Mouse (Mus musculus) megakaryocyte progenitor cell, adult 5-6 weeks (primary cell): ENCODE results near the gene Htra3. TPM values are rescaled to one million over a fixed set of nuclear protein-coding genes. Genes with fewer than 3 reads are reported as not detected.

Experiments
- ATAC-seq: replicated peaks from 2 replicates; pipeline ENCODE4 v1.8.0; 2016; ENCODE audit warnings: mild to moderate bottlenecking, moderate TSS enrichment, inconsistent platforms; ENCODE audit not compliant: poor library complexity
- total RNA-seq, 2 experiments: library from RNA; stranded (forward) in 1 of 2; stranded (reverse) in 1 of 2; fragments of 157-497, 149-512 nt in 1 of 2; fragments of 200-1000 nt in 1 of 2; gene quantifications; 2 replicates each; pipeline versions ENCODE4 v1.2.3 to v1.2.4; 2015 to 2017

Htra3 gene
- total RNA-seq (2015) = not detected in 2 replicates
- total RNA-seq (2017) = not detected in 2 replicates

DNA sequence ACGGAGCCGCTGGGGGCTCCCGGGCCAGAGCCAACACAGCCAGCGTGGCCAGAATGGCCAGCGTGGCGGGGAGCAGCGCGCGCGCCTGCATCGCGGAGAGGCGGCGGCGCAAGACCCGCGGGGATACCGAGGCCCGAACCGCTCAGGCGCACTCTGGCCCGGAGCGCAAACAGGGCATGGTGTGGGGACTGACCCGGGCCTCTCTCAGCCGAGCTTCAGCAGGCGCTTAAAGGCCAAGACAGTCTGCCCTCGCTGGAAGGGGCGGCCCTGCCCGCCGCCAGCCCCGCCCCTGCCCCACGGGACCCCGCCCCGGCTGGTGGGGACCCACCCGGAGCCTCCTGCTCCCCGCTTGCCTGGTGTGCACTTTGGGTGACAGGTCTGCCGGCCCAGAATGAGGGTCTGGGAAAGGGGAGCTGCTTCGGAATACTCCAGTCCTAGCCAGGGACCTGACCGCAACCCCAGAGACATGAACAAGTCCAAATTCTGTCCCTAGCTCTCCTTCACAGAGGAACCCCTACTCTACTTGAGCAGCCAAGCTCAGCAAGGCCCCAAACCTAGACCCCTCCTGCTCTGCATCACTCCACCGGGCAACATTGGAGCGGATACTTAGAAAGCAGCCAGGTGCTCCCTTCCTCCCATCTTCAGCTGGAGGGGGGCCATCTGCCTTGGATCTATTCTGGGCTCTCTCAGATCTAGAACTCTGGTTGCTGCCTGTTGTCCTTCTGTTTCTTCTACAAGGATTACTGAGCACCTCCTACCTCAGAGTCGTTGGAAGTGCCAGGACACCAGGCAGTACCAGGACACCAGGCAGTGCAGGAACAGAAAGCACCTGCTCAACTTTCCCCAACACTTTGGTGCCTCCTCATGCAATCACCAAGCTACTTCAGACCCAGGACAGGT, at the start of gene Htra3:
Gene Htra3, minus strand, starts transcription at position 527 of the 900 bp plus-strand sequence.
- ATAC-seq = no peak

- ATAC-seq = peak; percentile 78
These were observed 49.4 kb upstream of the Htra3 start for GRCm38 (mm10) chr5:35728957-35729460.

DNA sequence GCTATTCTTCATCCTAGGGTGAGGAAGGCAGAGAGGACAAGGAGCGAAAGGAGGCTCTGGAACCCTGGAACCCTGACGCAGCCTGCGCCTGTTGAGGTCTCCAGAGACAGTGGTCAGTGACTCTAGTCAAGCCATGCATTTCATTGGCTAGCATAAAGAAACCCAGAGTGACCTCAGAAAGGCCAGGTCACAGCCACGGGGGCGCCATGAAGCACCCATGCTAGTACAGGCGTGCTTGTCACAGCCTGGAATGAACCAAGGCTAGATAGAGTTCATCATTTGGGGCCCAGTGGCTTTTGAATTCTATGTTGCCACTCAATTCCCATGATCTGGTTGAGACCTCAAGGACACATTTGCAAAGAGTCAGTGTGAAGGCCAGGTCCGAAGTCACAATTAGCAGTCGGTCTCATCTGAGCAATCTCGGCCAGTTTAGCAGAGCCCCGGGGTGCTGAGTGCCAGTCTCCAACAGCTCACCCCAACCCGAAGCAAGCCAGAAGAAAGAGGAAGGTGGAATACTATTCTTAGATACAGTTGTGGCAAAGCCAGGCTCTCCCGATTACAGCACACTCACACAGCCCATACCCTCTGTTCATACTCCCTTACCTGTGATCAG, 48.9 kb upstream of the Htra3 start:
- ATAC-seq = peak; percentile 56

- ATAC-seq = no peak
These were observed 47.9 kb upstream of the Htra3 start for GRCm38 (mm10) chr5:35727447-35727846.

DNA sequence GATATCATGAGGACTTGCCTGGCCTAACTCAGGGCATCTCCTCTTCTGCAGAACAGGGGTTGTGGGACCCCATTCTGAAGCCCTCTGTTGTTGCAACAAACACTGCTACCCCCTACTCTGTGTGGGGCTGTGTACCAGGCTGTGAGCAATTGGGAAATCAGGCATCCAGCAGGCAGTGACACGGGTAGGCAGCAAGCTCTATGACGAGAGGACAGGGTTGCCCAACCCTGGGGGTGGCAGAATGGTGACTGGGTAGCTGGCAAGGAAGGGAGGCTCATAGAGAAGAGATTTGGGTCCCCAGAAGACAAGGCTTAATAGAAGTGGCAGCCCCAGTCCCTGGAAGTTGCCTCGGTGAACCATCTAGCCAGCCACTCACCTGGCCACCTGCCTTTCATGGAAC, 46.3 kb upstream of the Htra3 start:
- ATAC-seq = peak; percentile 54

- ATAC-seq = no peak
These were observed 44.3 kb upstream of the Htra3 start for GRCm38 (mm10) chr5:35723900-35724299.

DNA sequence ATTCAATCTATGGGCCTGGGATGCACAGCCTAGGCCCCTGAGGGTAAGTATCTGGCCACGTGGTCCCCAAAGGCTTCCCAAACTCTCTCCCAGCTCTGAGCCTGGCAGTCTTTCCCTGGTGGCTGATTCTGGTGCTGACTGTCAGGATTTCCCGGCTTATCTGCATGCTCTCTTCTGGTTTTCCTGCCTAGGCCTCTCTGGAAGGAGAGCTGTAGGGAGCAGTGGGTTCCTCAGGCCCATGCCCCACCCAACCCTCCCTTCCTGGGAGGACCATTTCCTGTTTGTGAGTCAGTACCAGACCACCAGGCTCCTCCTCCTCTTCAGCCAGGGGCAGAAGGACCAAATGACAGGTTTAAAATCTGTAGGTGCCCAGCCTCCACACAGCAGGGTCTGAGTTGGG, 43.1 kb upstream of the Htra3 start:
- no peak for ATAC-seq

GRCm38 (mm10) chr5:35721933-35722332, 42.4 kb upstream of the Htra3 start:
- ATAC-seq = no peak

DNA sequence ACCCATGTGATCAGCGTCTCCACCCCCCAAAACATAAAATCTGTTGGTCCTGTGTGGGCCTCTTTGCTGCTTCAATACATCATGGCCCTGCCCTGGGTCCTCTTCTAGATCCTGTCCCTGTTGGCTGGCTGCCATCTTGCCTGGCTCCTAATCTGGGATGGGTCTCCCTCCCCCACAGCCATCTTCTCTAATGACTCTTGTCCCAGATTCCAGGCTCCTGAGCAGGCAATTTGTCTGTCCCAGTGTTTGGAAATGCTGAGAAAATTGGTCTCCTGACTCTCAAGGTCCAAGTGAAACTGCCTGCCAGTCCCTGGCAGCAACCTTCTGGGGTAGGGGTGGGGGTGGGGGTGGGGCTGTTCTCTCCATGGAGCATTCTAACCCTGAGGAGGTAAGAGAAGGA, 40.3 kb upstream of the Htra3 start:
- no peak for ATAC-seq

- ATAC-seq = no peak
These were observed 39.8 kb upstream of the Htra3 start for GRCm38 (mm10) chr5:35719343-35719742.

DNA sequence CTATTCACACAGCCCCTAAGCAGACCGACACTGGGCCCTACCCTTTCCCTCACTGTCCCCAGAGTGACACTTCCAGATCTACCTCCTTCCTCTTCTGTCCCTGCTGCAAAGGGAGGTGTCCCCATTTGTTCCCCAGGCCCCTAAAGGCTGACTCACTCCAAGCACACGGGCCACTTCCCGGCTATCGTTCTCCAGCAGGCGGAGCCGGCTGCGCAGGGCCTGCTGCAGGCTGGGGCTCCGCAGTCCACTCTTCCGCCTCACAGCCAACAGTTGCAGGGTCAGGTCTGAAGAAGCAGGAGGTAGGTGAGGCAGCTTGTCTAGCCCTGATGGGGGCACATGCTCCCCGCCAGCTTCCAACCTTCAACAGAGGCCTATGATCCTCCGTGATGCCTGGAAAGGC, 39.2 kb upstream of the Htra3 start:
- no peak for ATAC-seq

DNA sequence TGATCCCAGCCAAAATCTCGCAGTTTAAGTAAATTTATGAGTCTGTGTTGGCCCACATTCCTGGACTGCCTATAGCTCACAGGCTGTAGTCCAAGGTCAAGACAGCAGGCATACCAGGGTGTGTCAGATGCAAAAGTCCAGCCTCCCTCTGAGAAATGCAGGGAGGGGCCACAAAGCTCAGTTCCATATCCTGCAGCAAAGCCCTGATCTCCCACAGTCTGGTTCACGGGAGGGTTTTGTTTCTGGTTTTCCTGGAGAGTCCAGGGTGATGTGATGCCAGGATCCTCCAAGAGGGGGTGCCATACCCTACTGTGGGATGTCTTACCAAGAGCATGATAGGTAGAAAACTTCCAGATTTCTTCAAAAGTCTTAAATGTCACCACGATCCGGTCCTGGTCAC, 38.4 kb upstream of the Htra3 start:
- no peak for ATAC-seq

GRCm38 (mm10) chr5:35717455-35717854, 37.9 kb upstream of the Htra3 start:
- no peak for ATAC-seq

GRCm38 (mm10) chr5:35713649-35714354, 34.2 kb upstream of the Htra3 start:
- ATAC-seq = peak; percentile 95

GRCm38 (mm10) chr5:35712517-35712916, 32.9 kb upstream of the Htra3 start:
- ATAC-seq = no peak

DNA sequence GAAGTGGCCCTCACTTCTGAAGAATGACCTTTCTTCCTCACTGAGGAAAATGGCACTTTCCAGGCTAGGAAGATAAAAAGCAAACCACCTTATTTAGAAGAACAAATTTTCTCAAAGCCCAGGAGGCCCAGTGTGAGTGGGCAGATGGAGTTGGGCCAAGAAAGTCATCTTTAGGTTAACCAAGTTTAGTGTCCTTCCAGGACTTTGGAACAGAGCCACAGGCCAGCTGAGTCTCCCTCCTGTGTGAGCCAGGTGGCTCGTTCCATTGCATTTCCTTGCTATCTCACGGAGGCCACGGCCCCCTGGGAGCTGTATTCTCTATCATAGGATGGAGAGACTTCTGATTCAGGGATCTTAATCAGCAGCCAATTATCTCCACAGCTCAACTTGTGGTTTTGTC, 31.3 kb upstream of the Htra3 start:
- no peak for ATAC-seq

DNA sequence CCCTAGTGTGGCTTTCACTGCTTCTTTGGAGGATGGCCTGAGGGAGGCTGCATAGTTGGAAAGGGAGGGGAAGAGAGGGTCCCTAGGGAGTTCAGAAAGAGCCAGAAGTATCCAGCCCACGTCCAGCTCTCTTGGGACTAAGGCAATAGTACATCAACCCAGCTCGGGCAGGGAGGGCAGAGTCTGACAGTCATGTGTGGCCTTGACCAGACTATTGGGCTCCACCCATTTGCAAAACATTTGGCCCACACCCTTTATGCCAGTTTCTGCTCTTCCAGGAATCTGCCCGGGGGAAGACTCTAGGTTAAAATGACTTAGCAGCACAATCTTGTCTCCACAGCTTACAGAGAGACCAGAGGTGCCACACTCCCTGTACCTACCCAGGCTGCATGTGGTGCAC, 30.9 kb upstream of the Htra3 start:
- no peak for ATAC-seq

DNA sequence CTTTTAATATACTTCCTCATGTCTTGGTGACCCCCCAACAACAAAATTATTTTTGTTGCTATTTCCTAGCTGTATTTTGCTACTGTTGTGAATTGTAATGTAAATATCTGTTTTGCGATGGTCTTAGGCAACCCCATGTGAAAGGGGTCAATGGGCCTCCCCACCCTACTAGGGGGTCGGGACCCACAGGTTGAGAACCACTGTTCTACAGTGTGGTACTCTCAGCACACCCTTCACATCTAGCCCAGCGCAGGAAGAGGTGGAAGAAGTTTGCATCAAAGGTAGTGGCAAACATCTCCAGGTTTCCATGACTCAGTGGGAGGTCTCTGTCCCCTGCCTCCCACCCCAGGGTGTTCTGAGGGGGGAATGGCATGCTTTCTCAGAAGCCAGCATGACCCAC, 25.8 kb upstream of the Htra3 start:
- no peak for ATAC-seq

DNA sequence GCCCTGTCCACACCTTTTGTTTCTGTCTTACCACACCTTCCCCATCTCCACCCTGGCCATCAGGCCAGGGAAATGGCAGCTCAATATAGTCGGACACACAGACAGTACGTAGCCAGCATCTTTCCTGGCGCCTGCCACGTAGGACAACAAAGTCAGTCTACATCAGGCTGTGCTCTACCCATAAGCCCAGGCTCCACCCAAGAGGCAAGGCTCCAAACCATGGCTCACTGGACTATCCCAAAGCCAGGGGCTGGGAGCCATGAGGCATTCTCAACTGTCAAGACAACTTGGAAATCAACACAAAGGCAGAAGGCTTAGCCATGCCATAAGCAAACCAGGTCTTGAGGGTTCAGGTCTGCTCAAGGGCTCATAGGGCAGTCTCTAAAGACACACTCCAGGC, 24.2 kb upstream of the Htra3 start:
- no peak for ATAC-seq

GRCm38 (mm10) chr5:35703183-35703582, 23.6 kb upstream of the Htra3 start:
- ATAC-seq = no peak

- ATAC-seq = no peak
These were observed 23.1 kb upstream of the Htra3 start for GRCm38 (mm10) chr5:35702582-35703140.
